Mouse (Mus musculus) stomach, embryonic 15.5 days (tissue): Measurements from ENCODE around the gene Pnpla5. TPM values are rescaled to one million over a fixed set of nuclear protein-coding genes. Genes with fewer than 3 reads are reported as not detected.
"Not testable (repeated sequence)": the region's sequence is repeated elsewhere in the genome, so short reads cannot be mapped to it uniquely, and the experiment has no call there.

Source experiments
- ATAC-seq: fragments of 200-750 bp; cut with Nextera tagmentation; 2 replicates; pipeline ENCODE4 v1.8.0; 2017; ENCODE audit warnings: low read depth, moderate number of reproducible peaks, moderate TSS enrichment; ENCODE audit not compliant: insufficient read depth, low FRiP score
- H3K27ac ChIP-seq: fragments of 300-500 bp; sonication (generic); 2 replicates; pipeline ENCODE4 v1.5.1; 2015; ENCODE audit warnings: mild to moderate bottlenecking, inconsistent platforms
- H3K27me3 ChIP-seq: fragments of 300-500 bp; sonication (generic); replicated peaks from 2 replicates; pipeline ENCODE4 v1.6.1; 2015; ENCODE audit warnings: inconsistent platforms
- H3K36me3 ChIP-seq: fragments of 300-500 bp; sonication (generic); 2 replicates; pipeline ENCODE4 v1.6.1; 2015; ENCODE audit warnings: inconsistent platforms
- H3K4me1 ChIP-seq: fragments of 300-500 bp; sonication (generic); 2 replicates; pipeline ENCODE4 v1.6.1; 2015; ENCODE audit warnings: inconsistent platforms
- H3K4me2 ChIP-seq: fragments of 300-500 bp; sonication (generic); 2 replicates; pipeline ENCODE4 v1.6.1; 2015; ENCODE audit warnings: mild to moderate bottlenecking, inconsistent platforms
- H3K4me3 ChIP-seq: fragments of 300-500 bp; sonication (generic); replicated peaks from 2 replicates; pipeline ENCODE4 v1.5.1; 2015; ENCODE audit warnings: inconsistent platforms
- H3K9ac ChIP-seq: fragments of 300-500 bp; sonication (generic); 2 replicates; pipeline ENCODE4 v1.6.1; 2015; ENCODE audit warnings: inconsistent platforms
- H3K9me3 ChIP-seq: fragments of 300-500 bp; sonication (generic); 2 replicates; pipeline ENCODE4 v1.6.1; 2016; ENCODE audit warnings: inconsistent platforms
- WGBS: fragments of 180-500 bp; shearing (Covaris S2); methylation state at CpG from one replicate; pipeline ENCODE4 v1.1.7; 2015; 5-methylcytosine and 5-hydroxymethylcytosine counted together
- polyA plus RNA-seq: library from polyadenylated mRNA; unstranded; fragments of >200 nt; fragmentation: Nextera tagmentation; extraction: Ambion mirVana; gene quantifications from 2 replicates; pipeline ENCODE4 v1.2.1, GENCODE M21; 2015

Pnpla5 gene
- not detected in 2 replicates for polyA plus RNA-seq

DNA sequence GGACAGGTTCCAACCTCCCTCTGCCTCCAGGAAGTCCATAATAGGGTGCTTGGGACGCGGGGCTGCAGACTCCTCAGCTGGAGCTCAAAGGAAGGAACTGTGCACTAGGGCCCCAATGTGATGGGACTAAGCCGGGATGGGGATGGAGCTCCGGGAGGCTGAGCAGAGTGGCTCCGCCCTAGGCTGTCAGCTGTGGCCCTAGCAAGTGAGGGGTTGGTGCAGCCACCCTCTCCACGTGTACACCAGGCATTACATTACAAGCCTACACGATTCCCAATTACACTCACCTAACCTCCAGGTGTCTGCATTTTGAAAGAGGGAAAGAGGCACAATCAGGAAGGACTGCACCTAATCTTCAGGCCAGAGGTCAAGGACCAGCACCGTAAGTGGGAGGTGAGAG lies at the start of gene Pnpla5:
Gene Pnpla5, minus strand, starts transcription at position 101 of the 400 bp plus-strand sequence.
- H3K4me2 ChIP-seq: no peak within 1 kb of the TSS
- no peak within 1 kb of the TSS for H3K4me3 ChIP-seq
- H3K9ac ChIP-seq: no peak within 1 kb of the TSS
- no peaks in the 10 kb centered on the region for H3K4me1 ChIP-seq
- no peaks in the 10 kb centered on the region for H3K9me3 ChIP-seq
- H3K36me3 ChIP-seq: no peaks in the 10 kb centered on the region
- ATAC-seq: no peak
- WGBS: 64% methylated on average over 8 of the region's 8 CpGs
- no peak within 1 kb of the TSS for H3K27ac ChIP-seq
- no peaks in the 10 kb centered on the region for H3K27me3 ChIP-seq

- peaks cover 13% of the 10 kb centered on the region for H3K4me1 ChIP-seq
- H3K9me3 ChIP-seq: no peaks in the 10 kb centered on the region
Observed at GRCm38 (mm10) chr15:84171166-84171565, 48.2 kb upstream of the Pnpla5 start.

DNA sequence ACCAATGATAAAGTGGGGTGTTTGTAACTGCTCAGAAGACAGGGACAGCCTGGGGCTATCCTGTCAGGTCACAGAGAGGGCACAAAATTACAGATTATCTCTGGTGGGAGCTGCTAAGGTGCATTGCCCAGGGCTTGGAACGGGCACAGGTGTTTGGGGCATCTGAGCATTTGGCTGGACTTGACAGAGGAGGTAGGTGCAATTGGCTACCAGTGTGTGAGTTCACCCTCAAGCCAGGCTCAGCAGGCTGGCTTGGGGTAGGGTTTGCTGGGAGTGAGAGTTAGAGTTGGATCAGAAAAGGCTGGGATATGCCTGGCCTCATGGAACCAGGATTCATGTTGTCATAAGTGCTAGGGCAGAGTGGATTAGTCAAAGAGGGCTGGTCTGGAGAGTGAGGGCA lies 46.5 kb upstream of the Pnpla5 start:
- Histone ChIP-seq H3K9ac (no peak overlapping the region), H3K4me3 (no peak overlapping the region), H3K9me3 (no peaks in the 10 kb centered on the region), H3K4me2 (no peak overlapping the region), H3K36me3 (no peaks in the 10 kb centered on the region), H3K27me3 (peaks cover 4% of the 10 kb centered on the region; the same call in 1 of the 2 replicates), H3K4me1 (peaks cover 13% of the 10 kb centered on the region), H3K27ac (no peak overlapping the region)
- no peak for ATAC-seq
- 65% methylated on average over 1 of the region's 1 CpGs for WGBS

More at GRCm38 (mm10) chr15:84171166-84171565, 48.2 kb upstream of the Pnpla5 start:
- H3K4me3 ChIP-seq: no peak overlapping the region
- H3K27ac ChIP-seq: no peak overlapping the region
- H3K9ac ChIP-seq: no peak overlapping the region
- no peak for ATAC-seq
- no peak overlapping the region for H3K4me2 ChIP-seq
- H3K36me3 ChIP-seq: no peaks in the 10 kb centered on the region
- H3K27me3 ChIP-seq: peaks cover 4% of the 10 kb centered on the region; the same call in 1 of the 2 replicates
- WGBS: 79% methylated on average over 7 of the region's 7 CpGs

- Histone ChIP-seq H3K4me1 (peaks cover 13% of the 10 kb centered on the region), H3K4me3 (peak overlapping the region; percentile 52), H3K9ac (peak overlapping the region; percentile 17; the same call in 1 of the 2 replicates), H3K36me3 (no peaks in the 10 kb centered on the region), H3K27me3 (peaks cover 4% of the 10 kb centered on the region; the same call in 1 of the 2 replicates), H3K9me3 (no peaks in the 10 kb centered on the region), H3K4me2 (peak overlapping the region; percentile 99), H3K27ac (no peak overlapping the region)
- WGBS: 3% methylated on average over 28 of the region's 28 CpGs
- peak; percentile 17; the same call in 1 of the 2 replicates for ATAC-seq
Observed at GRCm38 (mm10) chr15:84168170-84169161, 45.5 kb upstream of the Pnpla5 start.

- WGBS: under 1% methylated on average over 28 of the region's 28 CpGs
- H3K9me3 ChIP-seq: no peaks in the 10 kb centered on the region
Observed at GRCm38 (mm10) chr15:84167600-84167999, 44.6 kb upstream of the Pnpla5 start, which contains the start of gene Pnpla3. Gene Pnpla3 (plus strand): TSS chr15:84167837.

DNA sequence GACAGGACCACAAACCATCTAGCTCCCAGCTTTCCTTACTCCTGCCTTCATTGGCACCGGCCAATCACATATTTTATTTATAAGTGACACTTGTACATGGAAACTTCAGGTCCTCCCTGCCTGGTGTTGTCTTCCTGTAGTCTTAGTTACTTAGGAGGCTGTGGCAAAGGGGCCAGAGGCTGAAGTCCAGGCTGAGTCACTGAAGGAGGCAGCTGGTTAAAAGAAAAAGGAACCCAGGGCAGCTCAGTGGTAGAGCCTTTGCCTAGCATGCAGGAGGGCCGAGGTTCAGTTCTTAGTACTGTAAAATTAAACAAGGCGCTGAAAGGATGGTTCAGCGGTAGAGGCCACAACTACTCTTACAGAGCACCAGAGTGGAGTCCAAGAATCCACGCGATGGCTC lies 43.8 kb upstream of the Pnpla5 start:
- no peak overlapping the region for H3K27ac ChIP-seq
- H3K4me3 ChIP-seq: no peak overlapping the region
- peaks cover 4% of the 10 kb centered on the region; the same call in 1 of the 2 replicates for H3K27me3 ChIP-seq
- no peak overlapping the region for H3K9ac ChIP-seq
- WGBS: 65% methylated on average over 6 of the region's 6 CpGs
- peaks cover 13% of the 10 kb centered on the region for H3K4me1 ChIP-seq
- ATAC-seq: no peak
- H3K36me3 ChIP-seq: no peaks in the 10 kb centered on the region
- H3K9me3 ChIP-seq: no peaks in the 10 kb centered on the region
- no peak overlapping the region for H3K4me2 ChIP-seq

More at GRCm38 (mm10) chr15:84167600-84167999, 44.6 kb upstream of the Pnpla5 start, which contains the start of gene Pnpla3:
- Histone ChIP-seq H3K9ac (peak within 1 kb of the TSS; percentile 17; the same call in 1 of the 2 replicates), H3K27me3 (peaks cover 4% of the 10 kb centered on the region; the same call in 1 of the 2 replicates), H3K4me2 (peak within 1 kb of the TSS; percentile 99), H3K4me3 (peak within 1 kb of the TSS; percentile 52), H3K27ac (no peak within 1 kb of the TSS), H3K4me1 (peaks cover 13% of the 10 kb centered on the region), H3K36me3 (no peaks in the 10 kb centered on the region)
- ATAC-seq: peak; percentile 97

DNA sequence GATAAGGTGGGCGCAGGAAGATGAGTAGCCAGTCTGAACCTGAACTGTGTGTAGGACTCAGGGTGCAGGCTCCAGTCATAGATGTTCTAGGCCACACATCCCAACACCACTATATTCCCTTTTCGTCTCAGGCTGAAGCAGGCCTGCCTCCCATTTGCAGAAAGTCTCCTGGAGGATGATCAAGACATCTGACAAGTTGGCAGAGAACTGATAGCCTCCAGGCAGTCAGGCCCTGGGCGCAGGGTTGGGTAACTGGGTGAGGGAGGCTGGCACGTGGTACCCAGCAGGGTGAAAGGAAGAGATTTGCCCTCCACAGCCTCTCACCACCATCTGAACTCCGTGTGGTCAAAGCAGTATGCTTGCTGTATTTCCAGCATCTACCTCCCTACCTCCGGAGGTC lies 38.9 kb upstream of the Pnpla5 start:
- no peak overlapping the region for H3K4me2 ChIP-seq
- no peaks in the 10 kb centered on the region for H3K36me3 ChIP-seq
- no peak overlapping the region for H3K9ac ChIP-seq
- WGBS: 78% methylated on average over 6 of the region's 6 CpGs
- no peak for ATAC-seq
- no peaks in the 10 kb centered on the region for H3K4me1 ChIP-seq
- no peak overlapping the region for H3K4me3 ChIP-seq
- H3K27ac ChIP-seq: no peak overlapping the region
- no peaks in the 10 kb centered on the region for H3K27me3 ChIP-seq
- no peaks in the 10 kb centered on the region for H3K9me3 ChIP-seq

DNA sequence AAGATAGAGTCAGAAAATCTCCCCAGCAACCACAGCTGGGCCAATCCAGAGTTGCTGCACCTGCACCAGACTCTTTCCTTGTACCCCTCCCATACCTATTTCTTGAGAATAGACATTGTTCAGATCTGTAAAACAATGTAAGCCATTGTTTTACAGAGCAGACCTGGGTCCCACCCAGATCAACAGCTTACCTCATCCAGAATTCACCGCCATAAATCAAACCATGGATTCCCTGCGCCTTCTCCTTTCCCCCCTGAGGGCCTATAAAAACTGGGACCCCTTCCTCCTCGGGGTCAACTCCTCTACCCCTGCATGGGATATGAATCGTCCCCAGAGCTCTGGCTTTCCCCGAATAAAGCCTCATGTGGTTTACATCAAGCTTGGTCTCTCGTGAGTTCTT lies 34.6 kb upstream of the Pnpla5 start:
- H3K9me3 ChIP-seq, H3K4me3 ChIP-seq, H3K27ac ChIP-seq, H3K9ac ChIP-seq, H3K27me3 ChIP-seq, H3K4me1 ChIP-seq, H3K4me2 ChIP-seq, H3K36me3 ChIP-seq, ATAC-seq: not testable (repeated sequence)
- WGBS: 81% methylated on average over 6 of the region's 6 CpGs

DNA sequence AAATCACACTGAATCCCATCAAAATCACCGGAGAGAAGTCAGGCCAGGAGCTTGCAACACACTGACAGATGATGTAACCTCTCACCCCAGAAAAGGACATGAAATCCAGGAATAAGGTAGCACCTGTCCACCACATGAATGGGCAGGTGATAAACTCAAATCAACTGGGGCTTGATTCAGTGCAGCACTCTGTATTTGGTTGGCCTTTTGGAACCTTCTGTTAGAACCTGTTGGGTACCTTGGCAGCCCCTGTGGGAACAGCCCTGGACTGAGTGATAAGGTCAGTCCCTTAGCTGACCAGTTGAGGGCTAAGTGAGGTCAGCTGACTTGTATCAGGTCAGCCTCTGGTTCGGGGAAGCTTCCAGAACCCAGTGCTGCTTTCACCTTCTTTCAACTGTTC lies 33.2 kb upstream of the Pnpla5 start:
- Histone ChIP-seq H3K27ac (no peak overlapping the region), H3K9me3 (no peaks in the 10 kb centered on the region), H3K4me3 (no peak overlapping the region), H3K36me3 (no peaks in the 10 kb centered on the region), H3K27me3 (no peaks in the 10 kb centered on the region), H3K4me1 (no peaks in the 10 kb centered on the region), H3K4me2 (no peak overlapping the region), H3K9ac (no peak overlapping the region)
- no peak for ATAC-seq
- 83% methylated on average over 2 of the region's 2 CpGs for WGBS

DNA sequence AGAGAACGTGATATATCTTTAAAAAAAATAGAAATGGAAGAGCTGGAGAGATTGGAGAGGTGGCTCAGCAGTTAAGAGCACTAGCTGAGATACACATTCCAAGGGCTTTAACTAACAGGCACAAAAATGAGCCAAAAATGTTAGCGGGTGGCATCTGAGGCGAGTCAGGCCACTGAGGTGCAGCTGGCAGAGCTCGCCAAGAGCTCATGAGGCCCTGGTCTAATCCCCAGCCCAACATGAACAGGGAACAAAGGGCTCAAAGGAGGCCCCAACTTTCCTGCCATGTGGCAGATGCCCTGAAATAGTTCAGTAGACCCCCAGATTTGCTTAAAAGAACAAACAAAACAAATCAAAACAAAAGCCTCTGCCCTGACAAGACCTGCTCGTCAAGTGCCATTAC lies 18.0 kb upstream of the Pnpla5 start:
- no peaks in the 10 kb centered on the region for H3K27me3 ChIP-seq
- no peak overlapping the region for H3K27ac ChIP-seq
- no peak for ATAC-seq

DNA sequence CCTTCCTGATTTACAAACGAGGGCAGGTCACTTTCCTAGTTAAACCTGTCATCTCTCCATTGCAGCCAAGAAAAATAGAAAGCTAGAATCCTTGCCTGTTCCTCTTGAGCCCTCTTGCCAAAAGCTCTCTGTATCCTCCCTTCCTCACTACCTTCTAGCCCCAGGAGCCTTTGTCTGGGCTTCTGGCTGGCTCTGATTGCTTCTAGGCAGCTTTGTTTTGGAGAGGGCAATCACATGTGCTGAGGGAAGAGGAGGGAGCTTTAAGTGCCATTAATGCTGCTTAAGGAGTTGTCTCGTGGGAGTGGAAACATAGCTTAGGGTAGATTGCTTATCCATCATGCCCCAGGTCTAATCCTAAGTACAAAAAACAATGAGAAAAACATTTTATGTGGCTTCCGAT lies 17.1 kb upstream of the Pnpla5 start:
- Histone ChIP-seq H3K9ac (no peak overlapping the region), H3K4me3 (no peak overlapping the region), H3K27ac (no peak overlapping the region), H3K9me3 (no peaks in the 10 kb centered on the region), H3K4me1 (no peaks in the 10 kb centered on the region), H3K36me3 (no peaks in the 10 kb centered on the region), H3K27me3 (no peaks in the 10 kb centered on the region), H3K4me2 (no peak overlapping the region)
- ATAC-seq: no peak
- WGBS: 47% methylated on average over 3 of the region's 3 CpGs

More for the DNA sequence above, 18.0 kb upstream of the Pnpla5 start:
- no peaks in the 10 kb centered on the region for H3K4me1 ChIP-seq
- no peak overlapping the region for H3K4me3 ChIP-seq
- H3K36me3 ChIP-seq: no peaks in the 10 kb centered on the region
- no peaks in the 10 kb centered on the region for H3K9me3 ChIP-seq
- no peak overlapping the region for H3K4me2 ChIP-seq
- WGBS: 49% methylated on average over 5 of the region's 5 CpGs
- no peak overlapping the region for H3K9ac ChIP-seq

DNA sequence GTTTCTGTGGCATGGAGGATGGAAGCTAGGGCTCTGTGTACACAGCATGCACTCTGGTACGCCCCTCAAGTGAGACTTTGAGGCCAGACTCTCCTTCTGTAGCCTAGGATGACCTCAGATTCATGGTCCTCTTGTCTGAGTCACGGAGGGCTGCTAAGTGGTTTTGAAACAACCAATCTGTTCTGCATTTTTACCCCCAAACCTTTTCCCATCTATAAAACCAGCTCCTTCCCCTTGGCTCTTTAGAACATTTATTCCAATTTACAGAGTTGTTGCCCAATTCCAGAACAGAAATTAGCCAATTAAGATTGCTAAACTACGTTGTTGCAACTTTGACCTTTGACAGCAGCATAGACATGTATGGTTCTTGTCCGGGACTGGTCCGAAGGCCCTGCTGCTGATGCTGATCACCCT lies 16.6 kb upstream of the Pnpla5 start:
- Histone ChIP-seq H3K4me3 (no peak overlapping the region), H3K4me2 (no peak overlapping the region), H3K27ac (no peak overlapping the region), H3K9me3 (no peaks in the 10 kb centered on the region), H3K36me3 (no peaks in the 10 kb centered on the region), H3K4me1 (no peaks in the 10 kb centered on the region), H3K9ac (no peak overlapping the region), H3K27me3 (no peaks in the 10 kb centered on the region)
- 75% methylated on average over 5 of the region's 5 CpGs for WGBS
- ATAC-seq: no peak
